Mouse (Mus musculus): ENCODE data around the gene Etv2.

The Etv2 gene

DNA sequence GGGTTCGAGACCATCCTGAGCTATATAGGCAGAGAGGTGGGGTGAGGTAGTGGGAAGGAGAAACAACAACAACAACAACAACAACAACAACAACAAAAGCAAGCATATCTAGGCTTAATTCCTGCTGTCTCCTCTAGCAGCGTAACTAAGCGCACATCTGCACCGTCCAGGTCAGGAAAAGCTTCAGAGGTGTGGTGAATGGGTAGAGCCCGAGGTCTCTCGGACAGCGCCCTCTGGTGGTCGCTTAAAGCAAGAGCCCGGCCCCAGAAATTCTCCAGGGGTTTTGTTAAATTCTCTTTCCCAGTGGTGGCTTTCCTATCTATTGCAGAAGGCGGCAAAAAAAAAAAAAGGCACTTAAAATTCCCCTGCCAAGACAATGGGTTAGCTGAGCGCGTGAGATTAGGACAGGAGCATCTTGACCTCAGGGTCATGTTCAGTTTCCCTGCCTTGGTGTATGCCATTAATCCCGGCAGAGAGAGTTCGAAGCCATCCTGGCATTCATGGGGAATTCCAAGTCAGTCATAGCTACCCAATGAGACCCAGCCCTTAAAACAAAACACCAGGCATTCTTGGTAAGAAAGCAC, 22.0 kb downstream of the Etv2 start:
- peak; percentile 74 for DNase-seq

DNA sequence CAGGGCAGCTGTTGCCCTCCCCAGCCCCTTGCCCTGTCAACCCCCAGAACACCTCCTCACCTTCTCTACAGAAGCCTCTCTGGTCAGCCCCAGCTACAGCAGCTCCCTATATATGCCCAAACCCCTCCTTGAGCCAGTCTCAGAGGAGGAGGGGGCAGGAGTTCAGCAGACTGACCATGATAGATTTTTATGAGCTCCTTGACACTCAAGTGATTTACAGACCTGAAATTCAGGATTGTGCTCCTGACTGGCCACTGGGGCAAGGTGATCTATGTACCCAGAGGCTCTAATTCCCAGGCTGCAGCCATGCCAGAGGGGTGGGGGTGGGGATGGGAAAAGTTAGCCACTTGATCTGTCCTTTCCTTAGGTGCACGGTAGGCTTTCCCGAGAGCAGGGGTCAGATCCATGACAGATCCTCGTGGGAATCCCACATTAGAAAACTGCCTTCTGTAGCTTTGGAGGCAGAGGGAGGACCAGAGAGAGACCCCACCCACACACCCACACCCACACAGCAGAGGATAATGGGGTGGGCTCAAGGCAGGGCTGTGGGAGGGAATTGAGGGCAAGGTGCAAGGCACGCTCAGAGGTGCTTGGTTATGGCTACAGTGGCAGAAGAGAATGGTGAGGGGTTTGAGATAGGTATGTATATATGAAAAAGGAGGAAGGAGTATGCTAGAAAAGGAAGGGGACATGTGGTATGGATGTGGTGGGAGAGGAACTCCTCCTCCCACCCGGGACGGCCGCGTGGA, 22.8 kb downstream of the Etv2 start, which contains the start of gene Upk1a:
TSS of gene Upk1a (minus strand) at position 194 of the 749 bp plus-strand sequence.
- no peak for DNase-seq

- DNase-seq, result no peak
Observed at GRCm38 (mm10) chr7:30610043-30610442, 25.6 kb downstream of the Etv2 start.

- DNase-seq, result no peak
Observed at GRCm38 (mm10) chr7:30608476-30608875, 27.2 kb downstream of the Etv2 start.

- peak; percentile 66 for DNase-seq
Observed at GRCm38 (mm10) chr7:30607706-30608309, 27.8 kb downstream of the Etv2 start.

- DNase-seq, result no peak
Observed at GRCm38 (mm10) chr7:30604944-30605343, 30.7 kb downstream of the Etv2 start.

- no peak for DNase-seq
Observed at GRCm38 (mm10) chr7:30604424-30604823, 31.2 kb downstream of the Etv2 start.

- peak; percentile 76 for DNase-seq
Observed at GRCm38 (mm10) chr7:30602583-30602982, 33.1 kb downstream of the Etv2 start.

DNA sequence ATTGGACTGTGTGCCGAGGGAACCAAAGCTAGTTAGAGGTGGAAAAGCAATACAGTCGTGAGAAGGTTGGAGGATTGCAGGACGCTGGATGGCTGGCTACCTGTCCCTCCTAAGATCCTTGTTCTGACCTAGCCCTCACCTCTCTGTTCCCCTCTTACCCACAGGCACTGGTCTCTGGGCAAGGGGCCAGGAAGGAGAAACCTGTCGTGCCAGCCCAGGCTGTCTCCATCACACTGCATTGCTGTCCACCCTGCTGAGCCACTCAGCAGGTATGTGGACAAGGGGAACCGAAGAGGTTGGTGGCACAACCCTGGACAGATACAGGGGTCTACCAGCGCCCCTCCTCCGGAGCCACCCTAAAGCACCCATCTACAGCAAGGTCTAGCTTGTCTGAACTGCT, 35.0 kb downstream of the Etv2 start:
- peak; percentile 59 for DNase-seq

DNA sequence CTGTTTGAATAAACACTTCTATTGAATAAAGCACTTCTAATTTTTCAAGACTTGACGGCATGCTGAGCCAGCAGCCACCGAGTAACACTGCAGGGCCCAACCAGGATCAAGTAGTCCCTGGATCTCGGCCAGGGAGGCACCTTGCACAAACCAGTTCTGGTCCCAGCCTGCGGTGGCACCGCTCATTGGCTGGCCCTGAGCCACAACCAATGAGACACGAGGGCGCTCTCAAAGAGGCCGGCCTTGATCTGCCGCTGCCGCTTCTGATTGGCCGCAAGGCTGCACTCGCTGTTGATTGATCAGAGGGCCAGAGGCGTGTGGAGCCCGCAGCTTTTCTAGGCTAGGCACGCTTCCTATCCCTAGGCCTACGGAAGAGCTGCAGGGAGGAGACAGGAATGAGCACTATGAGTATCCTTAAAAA, 35.7 kb downstream of the Etv2 start:
- peak; percentile 97 for DNase-seq

GRCm38 (mm10) chr7:30598786-30599185, 36.9 kb downstream of the Etv2 start, which contains the start of gene Zbtb32:
Zbtb32 (minus strand) TSS chr7:30598909.
- DNase-seq, result no peak

DNA sequence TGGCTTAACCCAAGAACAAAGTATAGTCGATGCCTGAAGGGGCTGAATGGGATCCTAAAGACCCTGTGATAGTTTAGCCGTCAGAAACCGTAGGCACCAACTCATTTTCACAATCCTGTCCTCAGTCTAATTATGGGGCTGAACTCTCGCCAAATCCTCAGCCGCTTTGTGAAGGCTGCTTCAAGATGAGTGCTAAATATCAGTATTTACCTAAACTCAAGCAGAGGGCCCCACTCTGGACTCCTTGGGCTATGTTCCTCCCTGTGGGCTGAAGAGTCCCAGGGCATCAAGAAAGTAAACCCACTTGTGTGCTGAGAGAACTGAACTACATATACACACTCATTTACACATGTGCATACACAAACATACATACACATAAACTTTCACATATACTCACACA, 38.8 kb downstream of the Etv2 start:
- DNase-seq, result no peak

- DNase-seq, result no peak
Observed at GRCm38 (mm10) chr7:30596093-30596492, 39.6 kb downstream of the Etv2 start.

DNA sequence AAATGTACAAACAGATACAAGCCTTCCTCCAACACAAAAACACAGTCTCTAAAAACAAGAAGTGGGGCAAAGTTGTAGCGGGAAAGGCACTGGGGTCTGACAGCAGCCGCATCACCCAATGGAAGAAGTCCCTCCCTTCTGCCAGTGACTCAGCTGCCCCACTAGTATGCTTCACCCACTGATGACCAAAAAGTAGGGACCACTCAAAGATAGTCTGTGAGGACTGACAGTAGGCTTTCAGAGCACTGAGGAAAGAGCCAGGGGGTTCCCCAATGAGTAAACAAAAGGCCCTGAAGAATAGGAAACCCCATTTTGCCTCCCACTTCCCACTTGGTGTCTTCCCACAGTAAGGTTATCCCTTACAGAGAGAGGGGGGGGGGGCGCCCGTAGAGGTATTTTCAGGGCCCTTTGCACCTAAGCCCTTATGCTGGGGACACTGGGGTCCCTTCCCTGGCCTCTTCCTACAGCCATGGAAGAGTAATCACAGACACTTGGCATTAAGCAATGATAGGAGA, 41.1 kb downstream of the Etv2 start:
- no peak for DNase-seq

DNA sequence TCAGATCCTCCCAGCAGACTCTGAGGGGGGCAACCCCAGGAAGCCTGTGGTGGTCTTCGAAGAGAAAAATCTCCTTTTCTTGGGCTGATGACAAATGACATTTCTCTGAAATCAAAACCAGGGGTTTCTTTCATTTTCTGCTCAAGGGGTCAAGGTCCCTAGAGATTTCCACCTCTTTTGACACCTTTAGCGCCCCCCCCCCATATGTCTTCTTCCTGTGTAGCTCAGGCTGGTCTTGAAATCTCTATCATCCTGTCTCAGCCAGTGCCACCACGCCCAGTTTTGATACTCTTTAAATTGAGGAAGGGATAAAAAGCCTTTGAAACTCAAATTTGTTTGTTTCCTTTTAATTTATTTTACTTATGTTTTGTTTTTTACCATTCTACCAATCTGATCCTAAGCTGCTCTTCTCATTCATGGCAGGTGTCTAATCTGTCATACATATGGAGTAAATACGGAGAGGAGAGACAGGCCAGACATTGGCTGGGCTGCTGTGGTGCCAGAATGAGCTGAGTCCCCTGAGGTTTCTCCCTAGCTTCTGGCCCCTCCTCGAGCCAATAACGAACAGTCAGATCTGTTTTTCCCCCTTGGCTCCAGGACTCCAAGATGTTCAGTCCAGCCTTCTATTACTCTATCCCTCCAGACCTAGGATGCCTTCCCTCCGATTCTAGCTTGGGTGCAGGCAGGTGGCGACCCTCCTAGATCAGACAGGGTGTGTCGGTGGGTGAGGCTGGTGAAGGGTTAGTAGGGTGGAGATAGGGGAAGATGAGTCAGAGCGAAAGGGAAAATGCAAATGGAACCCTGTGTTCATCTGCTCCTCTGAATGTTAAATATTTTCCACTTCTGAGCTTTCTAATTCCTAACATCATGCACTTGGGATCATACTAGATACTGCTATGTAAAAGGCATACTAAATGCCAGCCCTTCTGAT, 41.8 kb downstream of the Etv2 start:
- no peak for DNase-seq

GRCm38 (mm10) chr7:30592772-30593423, 42.8 kb downstream of the Etv2 start:
- no peak for DNase-seq

DNA sequence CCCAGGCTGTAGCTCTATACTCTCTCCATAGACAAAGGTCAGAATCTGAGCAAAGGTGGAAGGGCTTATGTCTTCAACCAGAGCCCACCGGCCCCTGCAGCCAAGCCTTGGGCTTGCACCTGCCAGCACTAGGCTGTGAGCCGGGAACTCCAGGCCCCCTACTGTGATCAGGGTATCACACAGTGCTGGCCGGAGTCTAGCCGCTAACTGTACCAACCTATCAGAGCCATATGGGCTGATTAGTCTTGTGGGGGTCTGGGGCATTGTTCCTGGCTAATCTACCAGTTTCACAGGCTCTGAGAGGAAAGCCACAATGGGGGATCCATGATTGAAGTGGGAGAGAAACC, 44.1 kb downstream of the Etv2 start:
- no peak for DNase-seq

DNA sequence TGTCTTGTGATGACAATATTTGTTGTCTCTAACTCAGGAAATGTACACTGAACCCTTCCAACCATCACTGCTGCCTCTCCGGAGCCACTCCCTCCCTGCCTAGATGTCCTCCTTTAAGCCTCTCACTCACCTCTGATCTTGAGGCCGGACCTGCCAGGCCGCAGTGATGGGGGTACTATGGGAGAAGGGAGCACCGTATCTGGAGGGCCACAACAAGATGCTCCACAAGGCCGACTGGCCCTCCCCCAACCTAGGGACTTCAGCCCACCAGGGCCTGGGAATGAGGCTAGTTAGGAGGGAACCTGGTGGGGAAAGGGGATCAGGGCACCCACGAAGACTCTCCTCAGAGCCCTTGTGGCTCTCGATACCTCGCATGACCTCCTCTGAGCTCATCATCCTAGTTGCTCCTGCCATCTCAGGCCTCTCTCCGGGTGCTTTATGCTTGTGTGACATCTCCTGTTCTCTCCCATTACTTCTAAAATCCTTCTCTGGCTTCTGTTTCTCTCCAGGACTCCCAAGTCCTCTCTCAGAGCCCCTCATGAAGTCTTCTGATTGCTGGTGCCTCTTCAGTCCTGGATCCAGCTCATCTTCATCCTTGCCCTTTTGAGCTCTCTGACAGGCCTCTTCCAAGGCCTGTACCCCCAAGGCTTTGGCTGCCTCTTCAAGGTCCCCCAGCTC, 44.6 kb downstream of the Etv2 start:
- no peak for DNase-seq

DNA sequence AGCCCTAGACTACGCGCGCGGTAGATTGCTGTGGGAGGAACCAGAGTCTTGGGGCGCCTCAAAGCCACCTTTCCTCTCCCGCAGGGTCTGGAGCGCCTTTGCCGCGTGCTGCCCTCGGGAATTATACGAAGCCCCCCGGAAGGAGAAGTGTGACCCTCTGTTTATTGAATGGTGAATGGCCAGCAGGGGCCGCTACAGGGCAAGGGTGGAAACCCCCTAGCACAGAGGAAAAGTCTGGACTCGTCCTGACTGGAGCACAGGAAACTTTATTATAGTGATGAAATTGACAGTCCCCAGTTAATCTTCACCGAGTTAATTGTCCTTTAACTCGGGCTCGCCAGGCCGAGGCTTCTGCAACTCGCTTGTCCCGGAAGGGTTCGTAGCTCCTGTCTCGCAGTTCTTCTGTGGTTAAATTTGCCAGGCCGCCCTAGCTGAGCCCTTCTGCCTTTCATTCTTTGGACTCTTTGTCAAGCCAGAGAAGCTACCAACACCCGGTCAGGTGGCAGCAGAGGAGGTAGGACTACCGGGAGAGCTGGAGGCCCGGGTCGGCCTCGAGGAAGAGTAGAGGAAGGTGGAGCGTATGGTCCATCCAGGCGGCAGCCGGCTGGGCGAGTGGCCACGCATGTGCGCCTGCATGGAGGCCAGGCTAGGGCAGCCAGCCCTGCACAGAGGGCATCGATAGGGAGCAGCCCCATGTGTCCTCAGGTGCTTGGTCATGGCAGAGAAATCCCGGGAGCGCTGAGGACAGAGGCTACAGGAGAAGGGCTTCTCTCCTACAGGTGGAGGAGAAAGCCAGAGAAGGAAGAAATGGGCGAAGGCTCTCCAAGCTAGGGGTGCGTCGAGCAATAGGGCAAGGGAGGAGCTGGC, 46.0 kb downstream of the Etv2 start:
- peak; percentile 94 for DNase-seq

GRCm38 (mm10) chr7:30588676-30589434, 46.8 kb downstream of the Etv2 start, which contains the start of gene Kmt2b:
Kmt2b (minus strand) TSS chr7:30588726.
- DNase-seq, result peak; percentile 99
